In genomic region chr7:14622556-14623542, GRCm38 (mm10) we compare ENCODE assay signal across 8 mouse cellular contexts. TPM values are rescaled to one million over a fixed set of nuclear protein-coding genes. Genes with fewer than 3 reads are reported as not detected.
A peak's percentile ranks its signal among the peaks of the same experiment; 100 is the strongest.
DNase-seq lines count a peak whose midpoint lies in the region; ATAC-seq and TF ChIP-seq lines count a peak whose summit lies in the region.
"Not testable (repeated sequence)": the region's sequence is repeated elsewhere in the genome, so short reads cannot be mapped to it uniquely, and the experiment has no call there.

No protein-coding gene starts in this region.

- 3% methylated on average over 93 of the region's 132 CpGs for WGBS in embryonic facial prominence, embryonic 12.5 days
- 4% methylated on average over 122 of the region's 132 CpGs for WGBS in hindbrain, embryonic 10.5 days
- WGBS in kidney, embryonic 16.5 days, result 3% methylated on average over 73 of the region's 132 CpGs
- 3% methylated on average over 96 of the region's 132 CpGs for WGBS in liver, embryonic 14.5 days (ENCODE audit: insufficient replicate concordance)
- 7% methylated on average over 82 of the region's 132 CpGs for WGBS in midbrain, embryonic 10.5 days

- ATAC-seq in embryonic facial prominence, embryonic 12.5 days (ENCODE audit: insufficient number of reproducible peaks, insufficient read depth, low FRiP score, low TSS enrichment), result peak; percentile 64
- peak; percentile 94 for ATAC-seq in kidney, embryonic 16.5 days (ENCODE audit: low FRiP score, low TSS enrichment)
- ATAC-seq in liver, embryonic 14.5 days (ENCODE audit: insufficient read depth), result peak; percentile 70

- TF ChIP-seq CTCF in liver, embryonic 14.5 days (IDR thresholded peaks at IDR 0.05; ENCODE audit: low read depth), result not testable (repeated sequence)

- peak overlapping the region; percentile 56 for H3K4me2 ChIP-seq in embryonic facial prominence, embryonic 12.5 days (replicated peaks)
- peak overlapping the region; percentile 61 for H3K4me2 ChIP-seq in kidney, embryonic 16.5 days (replicated peaks; ENCODE audit: low read depth, low read length)
- not testable (repeated sequence) for H3K4me2 ChIP-seq in liver, embryonic 14.5 days (ENCODE audit: low read depth)

- peak; percentile 82 for DNase-seq in ZHBTc4 (ENCODE audit: low read depth, low spot score)
- DNase-seq in heart, adult 11 months, result peak; percentile 94
- DNase-seq in hindbrain, embryonic 10.5 days (ENCODE audit: low spot score), result peak; percentile 11
- not testable (repeated sequence) for DNase-seq in liver, embryonic 14.5 days (ENCODE audit: low read depth in 3 of 3, low spot score in 3 of 3)
- DNase-seq in midbrain, embryonic 10.5 days (ENCODE audit: low spot score), result peak; percentile 12
- DNase-seq in ovary, postnatal 36 days (ENCODE audit: low spot score), result peak; percentile 13

- H3K27me3 ChIP-seq in embryonic facial prominence, embryonic 12.5 days, result peaks cover 35% of the 10 kb centered on the region
- H3K27me3 ChIP-seq in hindbrain, embryonic 10.5 days (ENCODE audit: insufficient read depth, poor library complexity, severe bottlenecking), result peaks cover 29% of the 10 kb centered on the region
- H3K27me3 ChIP-seq in kidney, embryonic 16.5 days (ENCODE audit: insufficient read depth, low read length); liver, embryonic 14.5 days (ENCODE audit: control insufficient read depth, insufficient read depth, low read length): not testable (repeated sequence)
- peaks cover 31% of the 10 kb centered on the region for H3K27me3 ChIP-seq in midbrain, embryonic 10.5 days (ENCODE audit: low read depth, poor library complexity, severe bottlenecking)

- not testable (repeated sequence) for H3K4me1 ChIP-seq in embryonic facial prominence, embryonic 12.5 days; hindbrain, embryonic 10.5 days (replicated peaks); kidney, embryonic 16.5 days (ENCODE audit: insufficient read depth, low read length); liver, embryonic 14.5 days (replicated peaks; ENCODE audit: control insufficient read depth in 2 of 2, insufficient read depth in 2 of 2, low read length in 1 of 2); midbrain, embryonic 10.5 days

- H3K36me3 ChIP-seq in embryonic facial prominence, embryonic 12.5 days; hindbrain, embryonic 10.5 days; kidney, embryonic 16.5 days (ENCODE audit: insufficient read depth, low read length); liver, embryonic 14.5 days (replicated peaks; ENCODE audit: control insufficient read depth, insufficient read depth, low read depth): not testable (repeated sequence)
- H3K36me3 ChIP-seq in midbrain, embryonic 10.5 days, result peaks cover 11% of the 10 kb centered on the region; the same call in 1 of the 2 replicates

- H3K4me3 ChIP-seq in embryonic facial prominence, embryonic 12.5 days, result peak overlapping the region; percentile 40
- peak overlapping the region; percentile 45 for H3K4me3 ChIP-seq in hindbrain, embryonic 10.5 days
- H3K4me3 ChIP-seq in kidney, embryonic 16.5 days (ENCODE audit: low read length), result peak overlapping the region; percentile 47
- peak overlapping the region; percentile 6 to 29; a peak in 3 of 4 replicates for H3K4me3 ChIP-seq in liver, embryonic 14.5 days (ENCODE audit: insufficient read depth in 1 of 2, low read depth in 2 of 2, low read length in 2 of 2)
- peak overlapping the region; percentile 46 for H3K4me3 ChIP-seq in midbrain, embryonic 10.5 days

- not testable (repeated sequence) for H3K9me3 ChIP-seq in embryonic facial prominence, embryonic 12.5 days; kidney, embryonic 16.5 days (ENCODE audit: low read length); liver, embryonic 14.5 days (ENCODE audit: control insufficient read depth, low read length)
- H3K9me3 ChIP-seq in hindbrain, embryonic 10.5 days, result peaks cover 37% of the 10 kb centered on the region
- H3K9me3 ChIP-seq in midbrain, embryonic 10.5 days (replicated peaks), result peaks cover 53% of the 10 kb centered on the region

- H3K27ac ChIP-seq in embryonic facial prominence, embryonic 12.5 days; liver, embryonic 14.5 days: not testable (repeated sequence)
- peak overlapping the region; percentile 72 for H3K27ac ChIP-seq in hindbrain, embryonic 10.5 days
- H3K27ac ChIP-seq in kidney, embryonic 16.5 days (ENCODE audit: low read length), result peak overlapping the region; percentile 46; the same call in 1 of the 2 replicates
- H3K27ac ChIP-seq in midbrain, embryonic 10.5 days (replicated peaks), result peak overlapping the region; percentile 49; the same call in 1 of the 2 replicates

- peak overlapping the region; percentile 64 for H3K9ac ChIP-seq in embryonic facial prominence, embryonic 12.5 days
- H3K9ac ChIP-seq in kidney, embryonic 16.5 days (replicated peaks; ENCODE audit: low read length), result peak overlapping the region; percentile 68
- H3K9ac ChIP-seq in liver, embryonic 14.5 days (replicated peaks), result not testable (repeated sequence)

- TF ChIP-seq EP300 in liver, embryonic 14.5 days (IDR thresholded peaks at IDR 0.05; ENCODE audit: low read depth), result not testable (repeated sequence)

RNA-seq across cellular contexts. Expression of gene Obox7, which starts 36.4 kb away (rescaled TPM):
- not detected in 2 replicates for polyA plus RNA-seq in embryonic facial prominence, embryonic 12.5 days (2016; fragmentation: Nextera tagmentation; extraction: Ambion mirVana)
- not detected in 2 replicates for polyA plus RNA-seq in hindbrain, embryonic 10.5 days (2016; fragmentation: Nextera tagmentation; extraction: Ambion mirVana)
- not detected in 2 replicates for polyA plus RNA-seq in kidney, embryonic 16.5 days (2015; fragmentation: Nextera tagmentation; extraction: Ambion mirVana)
- not detected in 2 replicates for polyA plus RNA-seq in liver, embryonic 14.5 days (2012; rRNA removed)
- not detected in 2 replicates for polyA plus RNA-seq in liver, embryonic 14.5 days (2014; fragmentation: Nextera tagmentation; extraction: Ambion mirVana)
- not detected in 2 replicates for polyA plus RNA-seq in midbrain, embryonic 10.5 days (2016; fragmentation: Nextera tagmentation; extraction: Ambion mirVana)

RNA-seq across cellular contexts. Expression of gene Vmn1r90, which starts 59.5 kb away (rescaled TPM):
- polyA plus RNA-seq in embryonic facial prominence, embryonic 12.5 days (2016; fragmentation: Nextera tagmentation; extraction: Ambion mirVana), result 0.27 and 0.29 TPM in 2 replicates
- polyA plus RNA-seq in hindbrain, embryonic 10.5 days (2016; fragmentation: Nextera tagmentation; extraction: Ambion mirVana), result 0.16 and 0.22 TPM in 2 replicates
- polyA plus RNA-seq in kidney, embryonic 16.5 days (2015; fragmentation: Nextera tagmentation; extraction: Ambion mirVana), result 0.21 TPM in 2 replicates
- polyA plus RNA-seq in liver, embryonic 14.5 days (2012; rRNA removed), result 0.04 and 0.06 TPM in 2 replicates
- polyA plus RNA-seq in liver, embryonic 14.5 days (2014; fragmentation: Nextera tagmentation; extraction: Ambion mirVana), result not detected in 2 replicates
- polyA plus RNA-seq in midbrain, embryonic 10.5 days (2016; fragmentation: Nextera tagmentation; extraction: Ambion mirVana), result 0.20 and 0.28 TPM in 2 replicates
